Mouse (Mus musculus) CD8-positive naive resting alpha-beta T cell, adult 2 months (primary cell): ENCODE results near the gene Qrsl1.

ENCODE experiments used
- DNase-seq, 2 experiments: peaks; one replicate each; pipeline ENCODE4 v3.0.0; 2022; ENCODE audit warnings: low read depth in 2 of 2, low spot score in 2 of 2

Gene Qrsl1

GRCm38 (mm10) chr10:43871458-43871857, 30.1 kb downstream of the Qrsl1 start:
- DNase-seq = no peak

GRCm38 (mm10) chr10:43870752-43871151, 30.8 kb downstream of the Qrsl1 start:
- DNase-seq = peak; percentile 19 to 27

- DNase-seq = no peak
These were observed 45.2 kb downstream of the Qrsl1 start for GRCm38 (mm10) chr10:43856351-43856750.

GRCm38 (mm10) chr10:43855916-43856315, 45.6 kb downstream of the Qrsl1 start:
- no peak for DNase-seq

- no peak for DNase-seq
These were observed 49.6 kb downstream of the Qrsl1 start for GRCm38 (mm10) chr10:43851898-43852297.

GRCm38 (mm10) chr10:43849478-43849877, 52.1 kb downstream of the Qrsl1 start:
- DNase-seq = no peak

GRCm38 (mm10) chr10:43846141-43846622, 55.4 kb downstream of the Qrsl1 start:
- DNase-seq = no peak

GRCm38 (mm10) chr10:43845442-43845841, 56.1 kb downstream of the Qrsl1 start:
- no peak for DNase-seq

GRCm38 (mm10) chr10:43841441-43841840, 60.1 kb downstream of the Qrsl1 start:
- DNase-seq = no peak

- DNase-seq = no peak
These were observed 68.7 kb downstream of the Qrsl1 start for GRCm38 (mm10) chr10:43832868-43833267.

- DNase-seq = no peak
These were observed 71.1 kb downstream of the Qrsl1 start for GRCm38 (mm10) chr10:43830251-43831018.

- DNase-seq = no peak
These were observed 72.9 kb downstream of the Qrsl1 start for GRCm38 (mm10) chr10:43828686-43829015.

GRCm38 (mm10) chr10:43827958-43828685, 73.4 kb downstream of the Qrsl1 start:
- DNase-seq = no peak

GRCm38 (mm10) chr10:43826773-43827621, 74.5 kb downstream of the Qrsl1 start:
- DNase-seq = no peak

GRCm38 (mm10) chr10:43825696-43826095, 75.8 kb downstream of the Qrsl1 start:
- DNase-seq = no peak

- DNase-seq = no peak
These were observed 76.8 kb downstream of the Qrsl1 start for GRCm38 (mm10) chr10:43824713-43825112.
